Mouse (Mus musculus) T-cell, adult 2 months (primary cell): ENCODE data around the gene Ier2.
A peak's percentile ranks its signal among the peaks of the same experiment; 100 is the strongest.
"Not testable (repeated sequence)": the region's sequence is repeated elsewhere in the genome, so short reads cannot be mapped to it uniquely, and the experiment has no call there.

Source experiments
- DNase-seq: peaks from one replicate; pipeline ENCODE4 v3.0.0; 2022; ENCODE audit warnings: low spot score

The Ier2 gene

GRCm38 (mm10) chr8:84698288-84698687, 35.6 kb upstream of the Ier2 start:
- DNase-seq, result no peak

GRCm38 (mm10) chr8:84697166-84698130, 34.8 kb upstream of the Ier2 start:
- peak; percentile 28 for DNase-seq

- DNase-seq, result no peak
Observed at GRCm38 (mm10) chr8:84695140-84695539, 32.5 kb upstream of the Ier2 start.

GRCm38 (mm10) chr8:84693332-84693731, 30.7 kb upstream of the Ier2 start:
- DNase-seq, result no peak

- DNase-seq, result peak; percentile 85
Observed at GRCm38 (mm10) chr8:84689091-84689915, 26.7 kb upstream of the Ier2 start.

- peak; percentile 86 for DNase-seq
Observed at GRCm38 (mm10) chr8:84687705-84688100, 25.1 kb upstream of the Ier2 start, which contains the start of gene Nacc1. Gene Nacc1, minus strand, starts transcription at chr8:84687862.

GRCm38 (mm10) chr8:84687003-84687704, 24.5 kb upstream of the Ier2 start:
- no peak for DNase-seq

GRCm38 (mm10) chr8:84686191-84687002, 23.7 kb upstream of the Ier2 start, which contains the start of gene Trmt1:
Gene Trmt1, plus strand, starts transcription at chr8:84686307.
- peak; percentile 32 for DNase-seq

GRCm38 (mm10) chr8:84684537-84684936, 21.9 kb upstream of the Ier2 start:
- no peak for DNase-seq

- DNase-seq, result no peak
Observed at GRCm38 (mm10) chr8:84682257-84682656, 19.6 kb upstream of the Ier2 start.

GRCm38 (mm10) chr8:84681476-84681875, 18.8 kb upstream of the Ier2 start:
- no peak for DNase-seq

GRCm38 (mm10) chr8:84677305-84677704, 14.7 kb upstream of the Ier2 start:
- DNase-seq, result no peak

- DNase-seq, result not testable (repeated sequence)
Observed at GRCm38 (mm10) chr8:84670295-84671006, 7.8 kb upstream of the Ier2 start.

GRCm38 (mm10) chr8:84668731-84669485, 6.3 kb upstream of the Ier2 start:
- DNase-seq, result no peak

GRCm38 (mm10) chr8:84668081-84668480, 5.4 kb upstream of the Ier2 start:
- no peak for DNase-seq

- DNase-seq, result no peak
Observed at GRCm38 (mm10) chr8:84665385-84665893, 2.8 kb upstream of the Ier2 start.

- peak; percentile 54 for DNase-seq
Observed at GRCm38 (mm10) chr8:84664566-84665384, 2.1 kb upstream of the Ier2 start.

GRCm38 (mm10) chr8:84663483-84664327, 1.1 kb upstream of the Ier2 start:
- peak; percentile 86 for DNase-seq
